Mouse (Mus musculus) liver, embryonic 18 days (tissue): ENCODE data around the gene Dip2b. TPM values are rescaled to one million over a fixed set of nuclear protein-coding genes. Genes with fewer than 3 reads are reported as not detected.

Source experiments
- polyA plus RNA-seq: library from polyadenylated mRNA; depleted of rRNA; stranded (reverse); fragments of >200 nt; gene quantifications from 2 replicates; pipeline ENCODE4 v1.2.3, GENCODE M21; 2012; rRNA removed

Gene Dip2b
- 2.7 and 3.4 TPM in 2 replicates for polyA plus RNA-seq

DNA sequence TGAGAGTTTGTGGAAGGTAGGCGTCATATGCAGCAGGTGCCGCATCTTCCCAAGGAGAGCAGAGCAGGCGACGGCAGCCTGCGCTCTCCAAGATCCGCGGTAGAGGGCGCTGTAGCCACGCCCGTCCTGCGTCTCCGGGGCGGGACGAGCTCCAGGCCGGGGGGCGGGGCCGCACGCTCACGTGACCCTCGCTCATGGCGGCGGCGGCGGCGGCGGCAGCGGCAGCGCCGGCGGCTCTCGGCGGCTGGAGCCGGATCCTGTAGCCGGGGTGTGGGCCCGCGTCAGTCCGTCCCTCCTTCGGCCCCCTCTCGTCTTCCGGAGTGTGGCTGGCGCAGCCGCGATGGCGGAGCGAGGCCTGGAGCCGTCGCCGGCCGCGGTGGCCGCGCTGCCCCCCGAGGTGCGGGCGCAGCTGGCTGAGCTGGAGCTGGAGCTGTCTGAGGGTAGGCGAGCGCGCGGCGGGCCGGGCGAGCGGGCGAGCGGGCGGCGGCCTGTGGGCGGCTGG is at the start of gene Dip2b:
Gene Dip2b, plus strand, starts transcription at position 195 of the 502 bp plus-strand sequence.

DNA sequence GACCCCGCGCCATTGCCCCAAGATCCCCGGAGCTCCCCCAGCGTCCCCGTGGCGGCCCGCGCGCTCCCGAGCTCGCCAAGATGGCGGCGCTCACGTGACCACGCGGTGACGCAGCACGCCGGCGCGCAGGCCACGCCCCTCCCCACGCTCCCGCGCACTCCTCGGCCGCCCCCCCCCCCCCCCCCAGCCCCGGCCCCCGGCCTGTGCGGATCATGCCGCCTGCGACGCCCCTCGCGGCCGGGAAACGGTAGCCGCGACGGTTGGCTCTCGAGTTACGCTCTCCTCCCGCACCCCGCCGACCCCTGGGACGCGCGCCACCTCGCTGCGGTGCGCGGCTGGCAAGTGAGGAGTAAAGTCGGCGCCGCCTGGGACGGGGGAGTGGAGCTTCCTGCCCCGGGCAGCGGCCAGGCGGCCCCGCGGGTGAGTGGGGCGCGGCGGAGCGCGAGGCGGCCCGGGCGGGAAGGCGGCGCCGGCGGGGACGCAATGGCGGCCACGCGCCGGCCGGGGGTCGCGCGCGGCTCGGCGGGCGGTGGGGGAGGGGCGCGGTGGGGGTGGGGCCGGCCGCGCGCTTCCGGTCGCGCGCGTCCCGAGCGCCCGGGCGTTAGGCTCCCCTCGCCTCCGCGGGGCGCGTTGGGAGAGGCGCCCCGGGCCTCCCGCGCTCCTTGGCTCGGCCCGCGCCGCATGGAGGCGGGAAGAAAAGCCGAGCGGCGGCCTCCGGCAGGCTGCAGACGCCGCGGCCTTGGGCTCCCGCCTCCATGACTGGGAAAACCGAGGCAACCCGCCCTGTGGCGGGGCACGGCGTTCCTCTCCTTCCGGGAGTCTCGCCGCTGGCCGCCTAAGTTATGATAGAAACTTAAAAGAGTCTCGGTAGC is 189.4 kb downstream of the Dip2b start, which contains the start of gene Atf1:
Gene Atf1, plus strand, starts transcription at position 157 of the 872 bp plus-strand sequence.

Other genes starting within 250 kb of the Dip2b start
- 9.1 and 9.6 TPM in 2 replicates for gene Lima1, start 163.2 kb upstream of the Dip2b start, polyA plus RNA-seq
- not detected in 2 replicates for gene Fam186a, start 71.6 kb upstream of the Dip2b start, polyA plus RNA-seq
- 15.3 and 19.0 TPM in 2 replicates for gene Larp4, start 68.6 kb upstream of the Dip2b start, polyA plus RNA-seq
- 22.0 and 23.4 TPM in 2 replicates for gene Atf1, start 189.2 kb downstream of the Dip2b start, polyA plus RNA-seq
- not detected in 2 replicates for gene Tmprss12, start 242.2 kb downstream of the Dip2b start, polyA plus RNA-seq